Mouse (Mus musculus) hindbrain, embryonic 12.5 days (tissue): Measurements from ENCODE around the gene Cactin. TPM values are rescaled to one million over a fixed set of nuclear protein-coding genes. Genes with fewer than 3 reads are reported as not detected.

Experiments used
- ATAC-seq: fragments of 200-750 bp; cut with Nextera tagmentation; 2 replicates; pipeline ENCODE4 v1.8.0; 2017; ENCODE audit warnings: moderate TSS enrichment; ENCODE audit not compliant: low FRiP score
- H3K27ac ChIP-seq: fragments of 300-500 bp; sonication (generic); 2 replicates; pipeline ENCODE4 v1.5.1; 2016; ENCODE audit warnings: mild to moderate bottlenecking
- H3K27me3 ChIP-seq: fragments of 300-500 bp; sonication (generic); 2 replicates; pipeline ENCODE4 v1.6.1; 2016; ENCODE audit warnings: mild to moderate bottlenecking
- H3K36me3 ChIP-seq: fragments of 300-500 bp; sonication (generic); 2 replicates; pipeline ENCODE4 v1.6.1; 2016; ENCODE audit warnings: mild to moderate bottlenecking
- H3K4me1 ChIP-seq: fragments of 300-500 bp; sonication (generic); 2 replicates; pipeline ENCODE4 v1.6.1; 2016
- H3K4me2 ChIP-seq: fragments of 300-500 bp; sonication (generic); replicated peaks from 2 replicates; pipeline ENCODE4 v1.6.1; 2016; ENCODE audit warnings: mild to moderate bottlenecking
- H3K4me3 ChIP-seq: fragments of 300-500 bp; sonication (generic); 2 replicates; pipeline ENCODE4 v1.5.1; 2016; ENCODE audit warnings: mild to moderate bottlenecking
- H3K9ac ChIP-seq: fragments of 300-500 bp; sonication (generic); 2 replicates; pipeline ENCODE4 v1.6.1; 2016; ENCODE audit warnings: mild to moderate bottlenecking, moderate library complexity
- H3K9me3 ChIP-seq: fragments of 300-500 bp; sonication (generic); replicated peaks from 2 replicates; pipeline ENCODE4 v1.6.1; 2016; ENCODE audit warnings: mild to moderate bottlenecking
- WGBS: fragments of 180-500 bp; shearing (Covaris S2); methylation state at CpG from one replicate; pipeline ENCODE4 v1.1.7; 2016; 5-methylcytosine and 5-hydroxymethylcytosine counted together
- polyA plus RNA-seq: library from polyadenylated mRNA; unstranded; fragments of >200 nt; fragmentation: Nextera tagmentation; extraction: Ambion mirVana; gene quantifications from 2 replicates; pipeline ENCODE4 v1.2.1, GENCODE M21; 2016

Gene Cactin
- polyA plus RNA-seq, 1 experiment from 2014 or later: 53.3 TPM

GRCm38 (mm10) chr10:81289811-81290210 lies 31.1 kb upstream of the Cactin start:
- 0 out of 2 replicates have a peak overlapping the region, but pooled peaks have one; percentile 24 for H3K4me2 ChIP-seq
- WGBS: 64% methylated on average over 14 of the region's 14 CpGs

GRCm38 (mm10) chr10:81290698-81291460 lies 30.0 kb upstream of the Cactin start:
- H3K36me3 ChIP-seq: peaks cover 5% of the 10 kb centered on the region; the same call in 1 of the 2 replicates
- H3K27ac ChIP-seq: no peak overlapping the region
- peaks cover 33% of the 10 kb centered on the region for H3K27me3 ChIP-seq
- H3K4me2 ChIP-seq: peak overlapping the region; percentile 9
- H3K9me3 ChIP-seq: no peaks in the 10 kb centered on the region
- no peak overlapping the region for H3K9ac ChIP-seq
- 17% methylated on average over 24 of the region's 24 CpGs for WGBS
- peak overlapping the region; percentile 2; the same call in 1 of the 2 replicates for H3K4me3 ChIP-seq
- ATAC-seq: no peak
- peaks cover 33% of the 10 kb centered on the region for H3K4me1 ChIP-seq

More at GRCm38 (mm10) chr10:81289811-81290210, 31.1 kb upstream of the Cactin start:
- Histone ChIP-seq H3K9me3 (no peaks in the 10 kb centered on the region), H3K27me3 (peaks cover 41% of the 10 kb centered on the region), H3K36me3 (no peaks in the 10 kb centered on the region), H3K27ac (no peak overlapping the region), H3K4me3 (no peak overlapping the region), H3K4me1 (peaks cover 27% of the 10 kb centered on the region), H3K9ac (no peak overlapping the region)
- no peak for ATAC-seq

DNA sequence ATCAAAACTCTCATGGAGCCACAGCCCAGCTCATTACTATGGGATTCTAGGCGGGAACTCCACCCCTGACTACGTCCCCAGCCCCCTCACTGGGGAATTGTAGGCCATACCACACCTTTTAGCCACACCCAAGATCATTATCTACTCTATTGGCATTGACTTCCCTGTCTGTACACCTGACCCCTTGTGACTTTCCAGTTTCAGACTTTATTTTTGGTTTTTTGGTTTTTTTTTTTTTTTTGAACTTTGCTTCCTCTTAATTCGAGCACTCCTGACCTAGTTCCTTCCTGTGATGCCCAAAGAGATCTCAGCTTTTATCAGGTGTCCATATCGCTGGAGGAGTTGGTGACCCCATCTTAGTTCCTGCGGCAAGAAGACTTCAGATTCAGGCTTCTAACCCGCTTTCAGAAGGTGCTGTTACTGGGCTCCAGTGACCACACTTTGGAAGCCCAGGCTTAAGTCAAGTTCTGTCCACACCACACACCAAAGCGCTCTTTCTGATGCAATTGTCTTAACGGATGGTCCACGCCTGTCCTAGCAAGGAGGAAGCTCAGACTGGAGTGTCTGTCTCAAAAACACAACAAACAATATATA lies 29.3 kb upstream of the Cactin start, which contains the start of gene Tjp3:
Gene Tjp3, minus strand, starts transcription at position 71 of the 594 bp plus-strand sequence.
- Histone ChIP-seq H3K27me3 (peaks cover 33% of the 10 kb centered on the region), H3K4me2 (peak within 1 kb of the TSS; percentile 99), H3K9ac (no peak within 1 kb of the TSS), H3K9me3 (no peaks in the 10 kb centered on the region), H3K4me3 (peak within 1 kb of the TSS; percentile 81), H3K4me1 (peaks cover 31% of the 10 kb centered on the region), H3K36me3 (peaks cover 5% of the 10 kb centered on the region; the same call in 1 of the 2 replicates), H3K27ac (no peak within 1 kb of the TSS)
- 76% methylated on average over 9 of the region's 9 CpGs for WGBS
- no peak for ATAC-seq

GRCm38 (mm10) chr10:81292554-81293333 lies 28.2 kb upstream of the Cactin start, which contains the start of gene Pip5k1c:
Pip5k1c (plus strand) TSS chr10:81292963.
- H3K4me1 ChIP-seq: peaks cover 37% of the 10 kb centered on the region
- H3K9ac ChIP-seq: peak within 1 kb of the TSS; percentile 86
- H3K27me3 ChIP-seq: peaks cover 32% of the 10 kb centered on the region
- WGBS: under 1% methylated on average over 69 of the region's 80 CpGs
- H3K27ac ChIP-seq: peak within 1 kb of the TSS; percentile 92
- ATAC-seq: peak; percentile 95
- peak within 1 kb of the TSS; percentile 99 for H3K4me2 ChIP-seq
- peaks cover 5% of the 10 kb centered on the region; the same call in 1 of the 2 replicates for H3K36me3 ChIP-seq
- H3K4me3 ChIP-seq: peak within 1 kb of the TSS; percentile 81
- H3K9me3 ChIP-seq: no peaks in the 10 kb centered on the region

DNA sequence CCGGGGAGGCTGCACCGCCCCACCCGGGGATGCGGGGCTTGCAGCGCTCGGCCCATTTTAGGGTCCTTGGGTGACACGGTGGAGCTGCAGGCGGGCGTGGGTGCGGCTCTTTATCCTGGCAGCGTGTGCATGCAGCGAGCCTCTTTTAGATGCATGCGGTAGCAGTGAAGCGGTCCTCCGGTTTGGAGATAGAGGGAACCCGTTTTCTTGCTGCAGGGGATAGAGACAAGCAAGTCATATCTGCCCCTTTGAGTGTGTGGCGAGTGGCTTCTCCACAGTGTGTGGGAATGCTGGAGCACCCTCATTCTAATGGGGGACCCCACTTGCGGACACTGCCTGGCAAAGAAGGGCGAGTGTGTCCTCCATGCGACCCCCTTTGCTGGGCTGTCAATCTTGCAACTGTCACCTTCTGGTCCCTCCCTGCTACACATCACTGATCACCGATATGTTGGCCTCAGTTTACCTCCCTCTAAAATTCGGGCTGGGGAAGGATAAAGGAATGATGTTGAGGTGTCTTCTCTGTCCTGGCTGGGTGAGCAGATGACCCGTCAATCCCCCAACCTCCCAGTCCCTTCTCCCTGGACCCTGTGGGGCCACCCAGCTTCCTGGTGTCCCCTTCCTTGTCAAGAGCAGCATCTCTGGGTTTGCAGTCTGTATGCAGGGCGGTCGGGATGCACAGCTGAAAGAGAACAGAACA lies 27.4 kb upstream of the Cactin start:
- ATAC-seq: no peak; the same call in 1 of the 2 replicates
- Histone ChIP-seq H3K27ac (peak overlapping the region; percentile 92), H3K4me3 (peak overlapping the region; percentile 81), H3K27me3 (peaks cover 25% of the 10 kb centered on the region), H3K9ac (peak overlapping the region; percentile 86), H3K4me1 (peaks cover 37% of the 10 kb centered on the region), H3K36me3 (peaks cover 5% of the 10 kb centered on the region; the same call in 1 of the 2 replicates), H3K9me3 (no peaks in the 10 kb centered on the region), H3K4me2 (peak overlapping the region; percentile 99)
- 4% methylated on average over 25 of the region's 25 CpGs for WGBS

GRCm38 (mm10) chr10:81294442-81294841 lies 26.5 kb upstream of the Cactin start:
- no peaks in the 10 kb centered on the region for H3K9me3 ChIP-seq
- H3K27me3 ChIP-seq: peaks cover 21% of the 10 kb centered on the region
- whole genome bisulfite sequencing: 59% methylated on average over 8 of the region's 8 CpGs
- no peak overlapping the region for H3K27ac ChIP-seq
- no peak for ATAC-seq
- peaks cover 5% of the 10 kb centered on the region; the same call in 1 of the 2 replicates for H3K36me3 ChIP-seq
- peak overlapping the region; percentile 86 for H3K9ac ChIP-seq
- H3K4me2 ChIP-seq: peak overlapping the region; percentile 99
- H3K4me1 ChIP-seq: peaks cover 38% of the 10 kb centered on the region
- peak overlapping the region; percentile 81 for H3K4me3 ChIP-seq

- Histone ChIP-seq H3K36me3 (peaks cover 5% of the 10 kb centered on the region; the same call in 1 of the 2 replicates), H3K4me1 (peaks cover 42% of the 10 kb centered on the region), H3K9me3 (no peaks in the 10 kb centered on the region), H3K27me3 (peaks cover 13% of the 10 kb centered on the region), H3K4me3 (0 out of 2 replicates have a peak overlapping the region, but pooled peaks have one; percentile 81), H3K27ac (no peak overlapping the region), H3K9ac (no peak overlapping the region), H3K4me2 (no peak overlapping the region)
- 97% methylated on average over 6 of the region's 6 CpGs for WGBS
- no peak for ATAC-seq
Measured at GRCm38 (mm10) chr10:81295185-81295584, 25.7 kb upstream of the Cactin start.

- H3K27ac ChIP-seq: no peak overlapping the region; the same call in 1 of the 2 replicates
- 72% methylated on average over 6 of the region's 6 CpGs for WGBS
- H3K4me1 ChIP-seq: peaks cover 50% of the 10 kb centered on the region
- ATAC-seq: no peak
- peaks cover 5% of the 10 kb centered on the region; the same call in 1 of the 2 replicates for H3K36me3 ChIP-seq
- no peaks in the 10 kb centered on the region for H3K27me3 ChIP-seq
- no peak overlapping the region for H3K4me3 ChIP-seq
- H3K4me2 ChIP-seq: no peak overlapping the region
- H3K9me3 ChIP-seq: no peaks in the 10 kb centered on the region
- H3K9ac ChIP-seq: no peak overlapping the region
Measured at GRCm38 (mm10) chr10:81297246-81297645, 23.7 kb upstream of the Cactin start.

- Histone ChIP-seq H3K4me2 (no peak overlapping the region), H3K36me3 (peaks cover 5% of the 10 kb centered on the region; the same call in 1 of the 2 replicates), H3K9ac (no peak overlapping the region), H3K27me3 (no peaks in the 10 kb centered on the region), H3K4me1 (peaks cover 52% of the 10 kb centered on the region), H3K4me3 (no peak overlapping the region), H3K9me3 (no peaks in the 10 kb centered on the region), H3K27ac (no peak overlapping the region)
- ATAC-seq: no peak
- WGBS: 67% methylated on average over 10 of the region's 10 CpGs
Measured at GRCm38 (mm10) chr10:81297845-81298244, 23.1 kb upstream of the Cactin start.

DNA sequence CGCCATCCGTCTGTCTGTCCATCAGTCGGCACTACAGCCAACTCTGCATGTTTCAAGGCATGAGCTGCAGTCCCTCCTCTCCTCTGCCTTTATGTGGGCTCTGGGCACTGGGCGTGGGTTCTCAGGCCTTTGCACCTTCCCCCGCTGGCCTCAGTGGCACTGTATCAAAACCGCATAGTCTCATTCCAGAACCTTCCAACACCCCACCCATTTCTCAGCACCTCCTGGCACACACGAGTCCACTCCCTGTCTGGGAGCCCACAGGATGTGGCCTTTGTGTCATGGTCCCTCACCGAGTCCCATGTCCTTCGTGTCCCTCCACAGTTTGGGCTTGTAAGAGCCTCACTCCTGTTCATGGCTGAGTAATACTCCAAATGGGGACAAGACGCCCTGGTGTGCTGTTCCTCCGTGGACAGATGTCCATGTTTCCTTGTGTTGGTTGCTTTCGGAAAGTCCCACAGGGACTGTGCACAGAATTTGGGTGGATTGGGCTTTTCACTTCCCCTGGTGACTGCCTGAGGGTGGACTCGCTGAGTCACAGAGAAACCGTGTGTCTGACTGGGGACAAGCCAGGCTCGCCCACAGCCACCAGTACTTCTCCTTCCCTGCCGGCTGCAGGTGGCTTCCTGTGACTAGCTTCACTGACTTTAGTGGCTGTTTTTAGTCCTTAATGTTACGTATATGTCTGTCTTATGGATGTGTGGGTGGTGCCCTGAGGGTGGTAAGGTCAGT lies 22.4 kb upstream of the Cactin start:
- Histone ChIP-seq H3K27me3 (no peaks in the 10 kb centered on the region), H3K4me1 (peaks cover 55% of the 10 kb centered on the region), H3K27ac (no peak overlapping the region), H3K9ac (no peak overlapping the region), H3K36me3 (peaks cover 5% of the 10 kb centered on the region; the same call in 1 of the 2 replicates), H3K9me3 (no peaks in the 10 kb centered on the region), H3K4me2 (no peak overlapping the region), H3K4me3 (no peak overlapping the region)
- ATAC-seq: no peak
- 95% methylated on average over 17 of the region's 17 CpGs for WGBS
